Mouse (Mus musculus) kidney, embryonic 14.5 days (tissue): ENCODE data around the gene Pparg. TPM values are rescaled to one million over a fixed set of nuclear protein-coding genes. Genes with fewer than 3 reads are reported as not detected.

Experiments used
- ATAC-seq: fragments of 200-750 bp; cut with Nextera tagmentation; 2 replicates; pipeline ENCODE4 v1.8.0; 2017; ENCODE audit warnings: moderate number of reproducible peaks, mild to moderate bottlenecking, moderate TSS enrichment, moderate library complexity; ENCODE audit not compliant: low FRiP score, low TSS enrichment
- H3K27ac ChIP-seq: fragments of 300-500 bp; sonication (generic); 2 replicates; pipeline ENCODE4 v1.5.1; 2014; ENCODE audit warnings: low read depth, mild to moderate bottlenecking, low read length, moderate library complexity, mixed read lengths
- H3K27me3 ChIP-seq: fragments of 300-500 bp; sonication (generic); 2 replicates; pipeline ENCODE4 v1.6.1; 2014; ENCODE audit warnings: mild to moderate bottlenecking, low read length; ENCODE audit not compliant: control insufficient read depth, insufficient read depth
- H3K36me3 ChIP-seq: fragments of 300-500 bp; sonication (generic); 2 replicates; pipeline ENCODE4 v1.6.1; 2014; ENCODE audit warnings: low read length, mixed read lengths; ENCODE audit not compliant: control insufficient read depth, insufficient read depth
- H3K4me1 ChIP-seq: fragments of 300-500 bp; sonication (generic); 2 replicates; pipeline ENCODE4 v1.6.1; 2014; ENCODE audit warnings: low read length, mixed read lengths; ENCODE audit not compliant: control insufficient read depth, insufficient read depth
- H3K4me2 ChIP-seq: fragments of 300-500 bp; sonication (generic); replicated peaks from 2 replicates; pipeline ENCODE4 v1.6.1; 2014; ENCODE audit warnings: low read depth, mild to moderate bottlenecking, low read length
- H3K4me3 ChIP-seq: fragments of 300-500 bp; sonication (generic); 2 replicates; pipeline ENCODE4 v1.5.1; 2014; ENCODE audit warnings: mild to moderate bottlenecking, low read length
- H3K9ac ChIP-seq: fragments of 300-500 bp; sonication (generic); 2 replicates; pipeline ENCODE4 v1.6.1; 2014; ENCODE audit warnings: low read depth, mild to moderate bottlenecking, low read length, moderate library complexity
- H3K9me3 ChIP-seq: fragments of 300-500 bp; sonication (generic); 2 replicates; pipeline ENCODE4 v1.6.1; 2016; ENCODE audit warnings: low read length; ENCODE audit not compliant: control insufficient read depth
- WGBS: fragments of 180-500 bp; shearing (Covaris S2); extraction: QIAGEN DNeasy Blood & Tissue Kit; methylation state at CpG from one replicate; pipeline ENCODE4 v1.1.7; 2014; 5-methylcytosine and 5-hydroxymethylcytosine counted together
- polyA plus RNA-seq: library from polyadenylated mRNA; unstranded; fragments of >200 nt; fragmentation: Nextera tagmentation; extraction: Ambion mirVana; gene quantifications from 2 replicates; pipeline ENCODE4 v1.2.1, GENCODE M21; 2014

The Pparg gene
- polyA plus RNA-seq, 1 experiment from 2014 or later: 4.6 TPM

DNA sequence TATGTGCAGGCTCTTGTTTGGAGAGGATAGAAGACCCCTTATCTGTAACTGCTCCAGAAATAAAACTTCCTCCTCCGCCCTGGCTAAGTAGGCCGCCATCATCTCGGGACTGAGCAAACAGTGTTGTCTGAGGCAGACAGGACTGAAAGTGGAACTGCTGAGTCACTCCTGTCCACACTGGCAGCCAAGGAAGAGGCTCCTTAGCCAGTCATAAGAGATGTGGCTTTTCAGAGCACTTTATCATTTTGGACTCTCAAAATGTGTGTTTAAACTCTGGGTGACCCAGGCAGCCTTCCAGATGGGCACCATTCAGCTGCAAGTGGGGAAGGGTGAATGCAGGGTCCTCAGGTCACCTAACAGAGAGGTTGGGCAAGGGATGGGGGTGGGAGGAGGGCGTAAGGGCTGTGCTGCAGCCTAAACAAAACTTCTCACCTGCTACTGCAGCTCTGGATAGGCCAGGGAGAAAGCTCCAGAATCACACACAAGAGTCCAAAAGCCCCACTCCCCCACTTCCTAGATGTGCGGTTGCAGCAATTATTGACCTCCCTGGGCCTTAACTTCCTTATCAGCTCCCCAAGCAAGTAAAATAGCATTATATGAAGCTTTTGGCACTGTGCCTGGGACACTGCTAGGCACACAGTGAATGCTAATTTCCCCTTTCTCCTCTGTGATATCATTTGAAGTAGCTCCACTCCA lies 119.7 kb downstream of the Pparg start:
- H3K27ac ChIP-seq: peak overlapping the region; percentile 7; the same call in 1 of the 2 replicates
- peaks cover 27% of the 10 kb centered on the region; the same call in 1 of the 2 replicates for H3K4me1 ChIP-seq
- ATAC-seq: peak; percentile 55; the same call in 1 of the 2 replicates
- no peaks in the 10 kb centered on the region for H3K9me3 ChIP-seq
- no peak overlapping the region for H3K4me3 ChIP-seq
- H3K4me2 ChIP-seq: no peak overlapping the region
- H3K9ac ChIP-seq: no peak overlapping the region
- H3K36me3 ChIP-seq: no peaks in the 10 kb centered on the region
- no peaks in the 10 kb centered on the region for H3K27me3 ChIP-seq
- 32% methylated on average over 5 of the region's 5 CpGs for WGBS

- H3K27me3 ChIP-seq: no peaks in the 10 kb centered on the region
- H3K4me1 ChIP-seq: peaks cover 27% of the 10 kb centered on the region; the same call in 1 of the 2 replicates
- H3K4me3 ChIP-seq: no peak overlapping the region
- ATAC-seq: no peak
- no peak overlapping the region for H3K27ac ChIP-seq
- no peak overlapping the region for H3K4me2 ChIP-seq
- 20% methylated on average over 1 of the region's 1 CpGs for WGBS
- H3K36me3 ChIP-seq: no peaks in the 10 kb centered on the region
- no peak overlapping the region for H3K9ac ChIP-seq
- H3K9me3 ChIP-seq: no peaks in the 10 kb centered on the region
These were observed 120.2 kb downstream of the Pparg start for GRCm38 (mm10) chr6:115481018-115481354.

- WGBS: 47% methylated on average over 3 of the region's 3 CpGs
These were observed 120.9 kb downstream of the Pparg start for GRCm38 (mm10) chr6:115481603-115482002.

GRCm38 (mm10) chr6:115485635-115486034 lies 124.9 kb downstream of the Pparg start:
- H3K4me3 ChIP-seq: no peak overlapping the region
- no peak overlapping the region for H3K9ac ChIP-seq
- no peak overlapping the region for H3K4me2 ChIP-seq
- H3K27me3 ChIP-seq: no peaks in the 10 kb centered on the region
- ATAC-seq: no peak
- no peak overlapping the region for H3K27ac ChIP-seq
- H3K36me3 ChIP-seq: no peaks in the 10 kb centered on the region
- H3K9me3 ChIP-seq: no peaks in the 10 kb centered on the region
- WGBS: 62% methylated on average over 6 of the region's 6 CpGs
- peaks cover 8% of the 10 kb centered on the region; the same call in 1 of the 2 replicates for H3K4me1 ChIP-seq

More at GRCm38 (mm10) chr6:115481603-115482002, 120.9 kb downstream of the Pparg start:
- H3K9me3 ChIP-seq: no peaks in the 10 kb centered on the region
- peaks cover 27% of the 10 kb centered on the region; the same call in 1 of the 2 replicates for H3K4me1 ChIP-seq
- ATAC-seq: no peak
- H3K27me3 ChIP-seq: no peaks in the 10 kb centered on the region
- H3K4me3 ChIP-seq: no peak overlapping the region
- H3K9ac ChIP-seq: no peak overlapping the region
- no peak overlapping the region for H3K4me2 ChIP-seq
- no peaks in the 10 kb centered on the region for H3K36me3 ChIP-seq
- no peak overlapping the region for H3K27ac ChIP-seq

- Histone ChIP-seq H3K9ac (no peak overlapping the region), H3K36me3 (no peaks in the 10 kb centered on the region), H3K4me1 (no peaks in the 10 kb centered on the region), H3K4me2 (no peak overlapping the region), H3K9me3 (no peaks in the 10 kb centered on the region), H3K27ac (no peak overlapping the region), H3K27me3 (no peaks in the 10 kb centered on the region), H3K4me3 (no peak overlapping the region)
- 81% methylated on average over 9 of the region's 9 CpGs for WGBS
- ATAC-seq: no peak
These were observed 129.1 kb downstream of the Pparg start for GRCm38 (mm10) chr6:115489831-115490230.

GRCm38 (mm10) chr6:115492952-115493613 lies 132.3 kb downstream of the Pparg start:
- Histone ChIP-seq H3K4me2 (no peak overlapping the region), H3K4me1 (no peaks in the 10 kb centered on the region), H3K4me3 (no peak overlapping the region), H3K27ac (no peak overlapping the region), H3K27me3 (no peaks in the 10 kb centered on the region), H3K36me3 (no peaks in the 10 kb centered on the region), H3K9me3 (no peaks in the 10 kb centered on the region), H3K9ac (no peak overlapping the region)
- no peak for ATAC-seq
- 58% methylated on average over 11 of the region's 11 CpGs for WGBS

DNA sequence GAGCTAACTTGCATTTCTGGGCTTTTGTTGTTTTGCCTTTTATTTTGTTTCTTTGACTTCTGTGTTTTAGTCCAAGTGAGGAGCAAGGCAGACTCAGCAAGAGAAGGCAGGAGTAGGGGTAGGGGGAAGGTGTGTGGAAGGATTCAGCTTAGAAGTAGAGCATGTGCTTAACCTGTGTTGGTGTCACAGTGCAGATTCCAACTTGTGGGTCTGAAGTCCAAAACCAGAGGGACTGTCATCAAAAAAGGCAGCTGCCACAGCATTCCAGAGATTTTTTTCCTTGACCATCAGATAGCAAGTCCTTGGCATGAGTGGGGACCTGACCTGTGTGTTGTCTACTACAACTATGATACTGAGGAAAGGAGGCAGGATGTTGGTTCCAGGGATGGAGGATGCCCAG lies 133.1 kb downstream of the Pparg start:
- no peak for ATAC-seq
- Histone ChIP-seq H3K27ac (no peak overlapping the region), H3K9me3 (no peaks in the 10 kb centered on the region)

GRCm38 (mm10) chr6:115499540-115499939 lies 138.8 kb downstream of the Pparg start:
- Histone ChIP-seq H3K4me2 (no peak overlapping the region), H3K27me3 (no peaks in the 10 kb centered on the region), H3K4me1 (no peaks in the 10 kb centered on the region), H3K9me3 (no peaks in the 10 kb centered on the region), H3K9ac (no peak overlapping the region), H3K36me3 (no peaks in the 10 kb centered on the region), H3K27ac (no peak overlapping the region), H3K4me3 (no peak overlapping the region)
- 85% methylated on average over 14 of the region's 14 CpGs for WGBS
- ATAC-seq: no peak

More for the DNA sequence above, 133.1 kb downstream of the Pparg start:
- no peaks in the 10 kb centered on the region for H3K4me1 ChIP-seq
- no peak overlapping the region for H3K9ac ChIP-seq
- no peaks in the 10 kb centered on the region for H3K27me3 ChIP-seq
- no peak overlapping the region for H3K4me3 ChIP-seq
- no peak overlapping the region for H3K4me2 ChIP-seq
- no peaks in the 10 kb centered on the region for H3K36me3 ChIP-seq

GRCm38 (mm10) chr6:115500234-115500633 lies 139.5 kb downstream of the Pparg start:
- Histone ChIP-seq H3K36me3 (no peaks in the 10 kb centered on the region), H3K4me1 (0 out of 2 replicates have a peak, but pooled peaks cover 3% of the 10 kb centered on the region), H3K4me3 (no peak overlapping the region), H3K4me2 (no peak overlapping the region), H3K9me3 (no peaks in the 10 kb centered on the region), H3K9ac (no peak overlapping the region), H3K27me3 (no peaks in the 10 kb centered on the region), H3K27ac (no peak overlapping the region)
- no peak for ATAC-seq
- WGBS: 90% methylated on average over 10 of the region's 10 CpGs
